Mouse (Mus musculus) monocyte, adult 2 months (primary cell): ENCODE results near the gene Lrrc28.

Experiments
- DNase-seq, 2 experiments: peaks; one replicate each; pipeline ENCODE4 v3.0.0; 2022; ENCODE audit warnings: low spot score in 2 of 2, low read depth in 1 of 2

Lrrc28 gene

DNA sequence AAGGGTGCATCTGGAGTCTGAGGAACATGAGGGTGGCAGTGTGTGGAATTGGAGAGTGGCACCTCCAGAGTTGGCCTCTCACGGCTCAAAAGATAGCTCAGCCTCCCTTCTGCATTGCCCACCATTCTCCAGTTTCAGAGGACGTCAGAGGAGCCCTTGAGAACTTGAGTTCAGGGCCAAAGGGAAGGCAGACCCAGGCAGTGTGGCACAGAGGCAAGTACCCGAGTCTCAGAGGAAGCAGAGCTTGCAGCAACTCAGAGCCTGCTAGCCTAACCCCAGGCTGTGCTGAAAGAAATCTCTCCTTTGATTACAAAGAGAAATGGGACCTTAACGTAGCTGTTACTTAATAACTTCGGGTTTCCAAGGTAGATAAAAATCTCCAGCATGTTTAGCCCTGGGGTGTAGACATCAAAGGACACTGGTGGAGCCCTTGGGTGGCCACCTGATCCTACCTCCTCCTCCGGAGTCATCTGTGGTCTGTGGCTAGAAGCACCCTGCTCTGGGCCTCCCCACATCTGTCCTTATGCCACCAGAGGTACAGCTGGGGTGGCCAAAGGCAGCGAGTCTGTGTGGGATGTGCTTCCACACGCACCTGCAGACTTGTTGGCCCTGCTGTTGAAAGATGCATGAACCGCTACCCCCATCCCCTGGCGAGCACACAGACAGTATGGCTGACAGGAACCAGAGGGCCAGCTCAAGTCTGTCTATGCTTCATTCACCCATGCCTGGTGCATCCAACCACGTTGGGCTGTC, 144.8 kb downstream of the Lrrc28 start:
- DNase-seq: no peak

DNA sequence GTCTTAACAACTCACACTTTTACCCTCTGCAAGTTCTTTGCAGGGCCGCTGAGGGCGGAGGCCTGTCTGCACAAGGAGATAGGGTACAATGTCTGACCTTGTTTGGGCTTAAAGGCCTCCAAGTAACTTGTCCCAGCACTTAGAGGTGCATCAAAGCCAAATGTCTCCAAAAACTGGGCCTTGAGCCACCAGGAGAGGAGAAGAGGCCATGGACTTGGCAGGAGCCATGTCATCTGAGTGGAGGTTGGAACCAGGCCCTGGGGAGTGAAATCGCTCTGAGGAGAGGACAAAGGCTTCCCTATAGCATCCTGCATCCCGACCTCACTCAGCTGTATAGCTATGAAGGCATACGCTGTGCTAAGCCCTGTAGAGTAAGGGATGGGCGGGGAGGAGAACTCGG, 145.6 kb downstream of the Lrrc28 start:
- DNase-seq: no peak

DNA sequence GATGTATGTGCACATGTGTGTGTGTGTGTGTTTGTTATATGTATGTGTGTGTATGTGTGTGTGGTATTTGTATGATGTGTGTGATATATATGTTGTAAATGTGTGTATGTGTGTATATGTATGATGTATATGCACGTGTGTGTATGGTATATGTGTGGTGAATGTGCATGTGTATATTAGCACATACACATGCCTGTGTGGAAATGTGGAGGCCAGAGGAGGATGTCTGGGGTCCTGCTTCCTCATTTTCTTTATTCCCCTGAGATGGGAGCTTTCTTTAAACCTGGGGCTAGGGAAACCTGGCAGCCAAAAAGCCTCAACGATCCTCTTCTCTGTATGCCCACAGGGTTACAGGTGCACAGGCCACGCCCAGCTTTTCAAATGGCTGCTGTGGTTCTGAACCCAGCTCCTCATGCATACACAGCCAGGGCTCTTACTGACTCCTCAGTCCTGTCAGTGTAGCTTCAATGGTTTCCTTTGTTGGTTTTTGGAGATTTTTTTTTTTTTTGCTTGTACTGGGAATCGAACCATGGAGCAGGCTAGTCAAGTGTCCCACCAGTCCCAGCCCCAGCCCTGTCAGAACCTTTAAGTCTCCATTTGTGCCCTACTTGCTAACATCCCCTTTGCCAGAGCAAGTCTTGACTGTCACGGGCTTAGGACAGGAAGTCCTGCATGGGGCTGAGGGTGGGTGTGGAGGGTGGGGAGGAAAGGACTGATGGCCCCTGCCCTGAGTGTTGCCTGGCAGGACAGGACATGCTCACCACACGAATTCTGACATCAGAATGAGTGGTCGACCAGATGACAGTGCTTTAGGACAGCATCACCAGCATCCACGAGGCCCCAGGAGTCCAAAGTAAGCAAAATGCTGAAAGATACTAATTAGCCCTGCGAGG, 151.0 kb downstream of the Lrrc28 start:
- DNase-seq: no peak

DNA sequence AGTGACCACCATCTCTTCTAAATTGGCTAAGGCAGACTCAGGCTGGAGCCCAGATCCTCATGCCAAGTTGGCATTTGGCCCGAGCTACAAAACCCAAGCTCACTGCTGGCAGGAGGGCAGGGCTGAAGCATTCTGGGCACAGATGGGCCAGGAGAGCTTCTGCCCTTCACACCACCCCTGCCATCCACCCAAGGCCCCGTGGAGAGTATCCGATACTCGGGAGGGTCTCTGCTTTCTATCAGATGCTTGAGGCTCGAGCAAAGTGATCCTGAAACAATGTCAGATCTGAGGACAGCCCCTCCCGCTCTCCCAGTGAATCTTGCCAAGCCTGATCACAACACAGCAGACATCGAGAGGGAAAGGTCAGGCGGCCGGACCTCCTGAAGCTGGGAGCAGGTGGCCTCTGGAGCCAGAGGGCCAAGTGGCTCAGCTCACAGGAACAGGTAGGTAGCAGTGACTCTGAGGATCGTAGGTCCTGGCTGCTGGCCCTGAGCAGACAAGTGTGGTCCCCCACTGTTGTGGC, 157.1 kb downstream of the Lrrc28 start:
- no peak for DNase-seq

DNA sequence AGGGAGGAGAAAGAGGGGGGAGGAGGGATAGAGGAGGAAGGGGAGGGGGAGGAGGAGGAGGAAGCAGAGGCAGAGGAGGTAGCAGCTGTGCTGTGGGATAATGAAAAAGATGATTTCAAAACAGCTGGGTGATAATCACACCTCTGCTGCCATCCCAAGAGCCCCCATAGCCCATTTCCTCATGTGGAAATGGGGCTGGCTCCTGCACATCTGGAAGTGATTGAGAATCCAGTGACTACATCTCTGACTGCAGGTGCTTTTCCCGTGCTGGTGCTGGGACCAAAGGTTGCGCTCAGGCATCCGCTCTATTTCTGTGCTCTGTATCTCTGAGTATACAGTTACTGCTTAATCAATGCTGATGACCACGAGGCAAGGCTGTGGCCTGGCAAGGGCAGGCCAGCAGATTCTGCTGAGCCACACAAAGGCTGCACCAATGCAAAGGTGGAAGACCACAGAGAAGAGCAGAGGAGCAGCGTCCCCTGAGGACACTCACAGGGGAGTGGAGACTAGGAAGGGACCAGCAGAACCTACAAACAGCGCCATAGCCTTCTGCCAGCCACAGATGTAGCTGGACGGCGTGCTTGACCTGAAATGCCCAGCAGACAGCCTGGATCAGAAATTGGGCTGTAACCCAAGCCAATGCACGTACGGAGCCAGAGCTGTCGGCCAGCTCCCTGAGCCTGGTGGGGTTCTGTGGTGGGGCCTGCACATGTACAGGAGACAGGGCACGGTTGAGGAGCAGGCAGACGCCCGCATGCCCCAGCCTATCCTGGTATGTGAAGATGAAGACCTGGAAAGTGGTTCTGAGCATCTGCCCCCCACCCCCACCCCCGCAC, 157.9 kb downstream of the Lrrc28 start:
- no peak for DNase-seq

DNA sequence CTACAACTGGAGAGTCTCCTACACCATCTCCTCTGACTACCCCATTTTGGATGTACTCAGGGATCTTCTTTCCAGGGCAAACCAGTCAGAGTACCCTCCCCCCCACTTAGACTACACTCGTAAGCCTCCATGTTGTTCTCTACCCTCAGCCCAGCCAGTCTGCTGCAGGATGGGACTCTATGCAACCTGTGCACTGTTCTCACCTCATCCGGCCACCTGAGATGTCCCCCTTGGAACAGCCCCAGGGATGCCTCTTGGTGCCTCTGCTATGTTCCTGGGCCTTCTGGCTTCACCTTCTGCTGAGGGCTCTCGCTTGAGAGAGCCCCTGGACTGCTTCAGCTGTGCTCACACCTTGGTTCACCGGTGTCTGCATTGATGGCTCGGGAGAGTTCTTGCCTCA, 158.7 kb downstream of the Lrrc28 start:
- DNase-seq: no peak

DNA sequence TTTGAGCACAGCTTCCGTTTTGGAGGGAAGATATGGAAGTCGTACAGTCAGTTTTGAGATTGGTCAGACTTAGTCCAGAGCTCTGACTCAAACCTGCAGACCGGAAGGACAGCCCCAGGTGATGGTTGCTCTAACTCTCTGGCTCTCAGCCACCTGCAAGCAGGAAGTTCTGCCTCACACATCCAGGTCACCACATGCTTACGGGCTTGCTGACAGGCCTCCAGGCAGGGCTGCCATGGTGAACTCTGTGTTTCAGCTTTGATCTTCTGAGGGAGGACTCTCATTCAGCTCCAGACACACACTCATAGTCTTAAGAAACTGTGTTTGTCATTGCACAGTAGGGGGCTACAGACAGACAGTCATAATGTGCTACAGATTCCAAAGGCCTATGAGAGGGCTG, 161.4 kb downstream of the Lrrc28 start:
- DNase-seq: no peak

DNA sequence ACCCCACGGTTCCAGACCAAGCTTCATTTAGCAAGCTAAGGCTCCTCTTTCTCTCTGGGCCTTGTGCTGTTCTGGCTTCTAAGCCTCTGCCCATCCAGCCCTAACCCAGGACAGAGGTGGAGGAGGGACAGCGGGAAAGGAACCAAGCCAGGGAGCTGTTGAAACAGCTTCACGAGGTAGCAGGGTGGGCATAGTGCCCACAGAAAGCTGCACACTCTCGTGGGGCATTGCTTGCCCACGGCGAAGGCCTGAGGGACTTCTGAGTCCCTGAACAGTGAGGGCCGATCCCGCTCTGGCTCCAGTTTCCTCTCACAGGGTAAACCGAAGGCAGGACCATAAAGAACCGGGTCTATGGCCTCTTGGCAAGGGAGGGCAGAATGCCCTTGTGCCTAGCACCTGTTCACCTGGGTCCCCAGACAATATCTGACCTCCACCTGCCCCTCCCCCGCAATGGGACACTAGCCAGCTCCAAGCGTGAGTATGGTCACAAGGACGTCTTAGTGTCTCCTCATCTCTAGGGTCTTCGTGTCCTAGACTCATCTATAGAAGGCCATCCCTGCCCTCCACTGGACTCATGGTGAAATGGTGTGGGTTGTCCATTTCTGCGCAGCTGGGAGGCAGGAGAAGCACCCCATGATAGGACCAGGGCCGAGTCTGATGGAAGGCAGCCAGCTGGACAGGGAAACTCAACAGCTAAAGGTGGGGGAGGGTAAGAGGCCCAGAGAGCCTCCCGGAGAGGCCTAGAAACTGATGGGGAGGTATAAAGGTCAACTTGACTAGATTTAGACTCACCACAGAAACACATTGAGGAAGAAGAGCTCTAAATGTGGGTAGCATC, 165.3 kb downstream of the Lrrc28 start:
- DNase-seq: peak in 1 of 2 experiments; percentile 33

DNA sequence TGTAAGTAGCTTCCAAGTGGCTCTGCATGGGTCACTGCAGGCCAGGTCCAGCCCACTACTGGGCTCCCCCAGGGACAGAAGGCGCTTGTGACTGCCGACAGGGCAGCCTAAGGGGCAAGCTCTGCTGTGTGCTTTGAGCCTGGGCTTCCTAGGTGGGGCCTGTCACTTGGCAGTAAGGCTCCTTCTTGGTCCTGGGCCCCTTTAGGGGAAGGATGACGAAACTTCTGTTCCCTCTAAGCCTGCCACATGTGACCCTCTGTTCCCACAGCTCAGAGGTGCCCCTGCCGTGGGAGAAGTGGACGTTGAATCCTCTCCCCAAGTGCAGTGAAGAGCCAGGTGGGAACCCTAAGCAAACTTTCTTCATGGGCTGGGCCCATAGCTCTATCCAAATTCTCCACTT, 165.9 kb downstream of the Lrrc28 start:
- DNase-seq: no peak

DNA sequence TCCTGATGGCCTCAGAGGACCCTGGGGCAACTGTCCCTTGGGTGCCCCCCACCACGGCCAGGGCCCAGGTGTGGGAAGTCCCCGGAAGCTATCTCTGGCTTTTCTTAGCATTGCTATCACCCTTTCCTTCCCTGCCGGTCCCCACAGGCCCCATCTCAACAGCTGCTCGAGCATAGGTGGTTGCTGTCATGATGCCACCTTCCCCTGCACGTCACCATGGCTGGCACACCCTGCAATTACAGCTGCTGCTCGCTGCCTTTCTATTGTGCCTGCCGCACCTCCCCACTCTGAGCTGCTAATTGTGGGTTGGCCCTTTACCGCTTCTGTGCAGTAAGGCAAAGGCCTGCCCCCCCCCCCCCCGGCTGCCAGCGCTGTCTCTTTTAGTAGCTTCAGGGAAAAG, 167.1 kb downstream of the Lrrc28 start:
- DNase-seq: no peak

DNA sequence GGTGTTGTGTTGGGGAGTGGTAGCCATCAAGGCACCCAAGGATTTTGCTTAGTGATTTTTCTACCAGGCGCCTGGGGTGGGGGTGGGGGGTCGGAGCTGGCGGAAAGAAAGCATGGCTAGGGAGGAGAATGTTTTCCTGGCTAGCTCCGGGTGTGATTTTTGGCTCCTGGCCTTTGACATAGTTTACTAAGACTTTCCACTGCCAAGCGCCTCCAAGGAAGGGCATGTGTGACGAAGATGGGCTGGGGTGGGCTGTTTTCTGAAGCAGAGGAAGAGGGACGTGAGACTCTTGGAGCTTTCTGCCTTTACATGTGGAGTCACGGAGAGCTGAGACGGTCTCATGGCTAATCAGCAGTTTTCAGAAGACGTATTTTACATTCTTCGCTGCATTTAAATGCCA, 173.8 kb downstream of the Lrrc28 start:
- DNase-seq: no peak

DNA sequence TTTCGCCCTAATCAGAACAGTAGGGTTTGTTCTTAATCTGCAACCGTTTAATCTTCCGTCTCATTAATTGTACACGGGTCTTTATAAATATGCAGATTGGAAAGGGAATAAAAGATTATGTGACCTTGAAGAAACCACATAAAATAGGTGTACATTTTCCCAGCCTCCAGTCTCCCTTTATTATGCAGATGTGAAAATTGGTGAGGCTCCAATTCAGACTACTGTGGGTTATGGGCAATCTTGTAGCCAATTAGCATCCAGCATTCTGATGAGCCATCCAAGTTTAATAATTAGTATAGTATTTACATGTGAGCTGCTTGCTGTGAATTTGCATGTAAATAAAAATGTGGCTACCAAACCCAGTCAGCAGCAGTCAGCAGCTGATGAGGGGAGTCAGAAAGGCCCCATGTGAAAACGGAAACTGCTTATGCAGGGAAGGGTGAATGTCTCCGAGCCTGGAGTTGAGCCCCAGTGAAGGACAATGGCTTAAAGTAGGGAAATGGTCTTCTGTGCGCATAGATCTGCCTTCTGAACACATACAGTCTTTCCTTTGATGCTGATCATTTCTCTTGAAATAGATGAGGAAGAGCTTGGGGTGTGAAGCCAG, 176.2 kb downstream of the Lrrc28 start:
- no peak for DNase-seq

DNA sequence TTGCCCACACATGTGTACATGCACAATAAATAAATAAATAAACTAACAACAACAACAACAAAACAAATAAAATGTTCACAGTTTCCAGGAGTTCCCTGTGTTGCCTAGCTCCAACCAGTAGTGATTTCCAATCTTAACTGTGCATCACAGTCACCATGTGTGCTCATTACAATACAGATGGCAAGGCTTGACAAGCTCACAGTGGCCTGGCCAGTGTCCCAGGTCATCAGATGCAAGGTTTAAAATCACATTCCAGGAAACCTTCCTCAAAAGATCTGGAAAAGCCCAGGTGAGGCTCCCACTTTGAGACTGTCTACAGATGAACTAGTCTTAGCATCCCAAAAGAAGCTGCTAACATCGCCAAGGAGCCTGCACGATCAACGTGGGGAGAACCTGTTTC, 176.9 kb downstream of the Lrrc28 start:
- DNase-seq: no peak

DNA sequence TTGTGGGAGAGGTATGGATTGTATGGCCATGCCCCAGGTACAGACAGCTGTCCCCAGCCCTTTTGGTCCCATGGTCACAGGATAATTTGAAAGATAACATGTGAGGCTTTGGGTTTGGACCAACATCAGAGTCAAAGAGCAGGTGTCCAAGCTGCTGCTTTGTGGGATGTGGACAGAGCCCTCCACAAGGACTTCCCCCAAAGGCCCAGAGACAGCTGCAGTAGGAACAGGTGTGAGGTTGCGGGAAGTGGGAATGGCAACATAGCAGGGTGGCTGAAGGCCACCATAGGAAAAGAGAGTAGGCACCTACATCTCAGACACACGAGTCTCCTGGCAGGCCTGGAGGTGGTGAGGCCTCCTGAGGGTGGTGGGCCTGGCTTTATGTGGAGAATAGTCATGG, 178.7 kb downstream of the Lrrc28 start:
- no peak for DNase-seq

DNA sequence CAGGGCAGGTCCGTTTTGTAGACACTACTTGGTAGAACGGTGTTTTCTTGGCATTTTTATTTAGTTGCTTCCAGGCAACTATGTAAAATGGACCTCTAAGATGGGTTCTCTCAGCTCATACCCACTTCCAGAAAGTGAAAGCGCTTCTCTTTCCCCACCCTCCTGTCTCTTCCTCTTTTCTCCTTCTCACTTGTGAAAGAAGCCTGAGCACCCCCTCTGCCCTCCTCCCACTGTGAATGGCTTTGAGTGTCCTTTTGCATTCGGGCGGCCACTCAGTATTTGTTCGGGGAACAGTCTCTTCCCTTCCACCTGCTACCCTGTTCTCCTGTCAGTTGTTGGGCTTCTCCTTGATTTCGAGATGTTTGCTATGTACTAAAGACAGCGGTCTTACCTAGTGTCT, 180.4 kb downstream of the Lrrc28 start:
- peak; percentile 47 to 66 for DNase-seq

DNA sequence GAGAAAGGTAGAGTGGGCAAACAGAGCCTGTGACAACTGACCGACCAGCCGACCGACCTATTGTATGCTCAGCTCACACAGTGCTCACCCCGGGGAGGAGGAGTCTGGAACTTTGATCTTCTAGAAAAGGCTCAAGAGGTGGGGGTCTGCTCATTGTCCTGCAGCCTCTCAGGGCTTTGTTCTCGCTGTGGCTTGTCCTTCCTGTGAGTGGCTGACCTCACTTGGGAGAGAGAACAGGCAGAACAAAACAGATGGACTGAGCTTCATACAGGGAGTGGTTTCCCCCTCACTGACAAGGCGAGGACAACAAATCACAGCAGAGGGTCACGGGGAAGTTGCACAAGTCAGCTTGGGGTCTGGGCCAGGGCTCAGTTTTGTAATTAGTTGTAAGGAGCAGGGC, 181.5 kb downstream of the Lrrc28 start:
- DNase-seq: peak; percentile 62 to 63
